Mouse (Mus musculus): ENCODE data around the gene Srr.

The Srr gene

DNA sequence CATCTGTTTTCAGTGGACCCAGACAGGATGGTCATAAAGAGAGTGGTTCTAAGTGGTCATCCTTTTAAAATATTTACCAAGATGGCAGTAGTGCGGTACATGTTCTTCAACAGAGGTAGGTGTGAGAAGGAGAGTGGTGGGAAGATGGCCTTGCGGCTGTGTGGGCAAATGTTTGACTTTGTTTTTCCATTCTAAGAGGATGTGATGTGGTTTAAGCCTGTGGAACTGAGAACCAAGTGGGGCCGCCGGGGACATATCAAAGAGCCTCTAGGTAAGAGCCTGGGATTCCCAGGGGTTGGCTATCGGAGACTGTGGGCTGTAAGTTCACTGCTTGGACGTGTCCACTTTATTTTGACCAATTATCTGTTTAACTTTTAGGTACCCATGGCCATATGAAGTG is 17.9 kb downstream of the Srr start:
- DNase-seq (ENCODE audit: low spot score in 2 of 2), result no peak

DNA sequence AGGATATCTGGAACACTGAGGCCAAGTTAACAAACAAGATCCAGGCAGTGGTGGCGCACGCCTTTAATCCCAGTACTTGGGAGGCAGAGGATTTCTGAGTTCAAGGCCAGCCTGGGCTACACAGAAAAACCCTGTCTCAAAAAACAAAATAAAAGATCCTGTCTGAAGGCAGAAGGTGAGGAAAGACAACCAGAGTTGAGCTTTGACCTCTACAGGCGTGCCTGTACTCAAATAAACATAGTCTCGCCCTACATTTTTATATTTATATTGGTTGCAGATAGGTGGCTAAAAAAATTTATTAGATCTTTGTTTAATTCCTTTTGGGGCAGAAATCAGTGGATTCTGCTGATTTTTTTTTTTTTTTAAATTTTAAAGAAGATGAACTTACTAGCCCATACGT is 23.3 kb downstream of the Srr start:
- no peak for DNase-seq (ENCODE audit: low spot score in 2 of 2)

DNA sequence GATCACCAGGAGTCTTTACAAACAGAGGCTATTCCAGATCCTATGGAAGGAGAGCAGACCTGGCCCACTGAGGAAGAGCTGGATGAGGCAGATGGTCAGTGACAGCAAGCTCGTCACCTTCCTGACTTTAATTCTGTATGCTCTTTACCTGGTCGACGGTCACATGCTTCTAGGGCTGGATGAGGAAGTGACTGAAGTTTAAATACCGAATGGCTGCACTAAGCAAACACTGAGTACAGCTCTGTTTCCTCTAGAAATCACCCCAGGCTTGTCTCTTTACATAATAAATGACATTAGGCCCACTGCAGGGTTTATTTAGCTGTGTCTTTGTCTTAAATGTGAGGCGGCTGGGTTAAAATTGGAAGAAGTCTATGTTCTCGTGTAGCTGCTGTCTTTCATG is 24.2 kb downstream of the Srr start:
- DNase-seq (ENCODE audit: low spot score in 2 of 2), result no peak

DNA sequence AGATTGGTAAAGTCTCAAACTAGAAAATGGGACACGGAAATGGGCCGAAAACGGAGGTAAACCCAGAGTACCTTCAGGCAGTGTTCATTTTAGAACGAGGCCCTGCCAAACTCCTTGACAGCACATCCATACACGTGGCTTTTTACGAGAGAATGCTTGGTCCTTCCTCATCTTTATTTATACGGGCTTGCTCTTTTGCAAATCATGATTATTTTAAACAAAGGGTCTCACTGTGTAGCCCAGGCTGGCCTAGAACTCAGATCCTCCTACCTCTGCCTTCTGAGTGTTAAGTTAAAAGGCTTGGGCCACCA is 27.3 kb downstream of the Srr start:
- DNase-seq (ENCODE audit: low spot score in 2 of 2), result no peak

DNA sequence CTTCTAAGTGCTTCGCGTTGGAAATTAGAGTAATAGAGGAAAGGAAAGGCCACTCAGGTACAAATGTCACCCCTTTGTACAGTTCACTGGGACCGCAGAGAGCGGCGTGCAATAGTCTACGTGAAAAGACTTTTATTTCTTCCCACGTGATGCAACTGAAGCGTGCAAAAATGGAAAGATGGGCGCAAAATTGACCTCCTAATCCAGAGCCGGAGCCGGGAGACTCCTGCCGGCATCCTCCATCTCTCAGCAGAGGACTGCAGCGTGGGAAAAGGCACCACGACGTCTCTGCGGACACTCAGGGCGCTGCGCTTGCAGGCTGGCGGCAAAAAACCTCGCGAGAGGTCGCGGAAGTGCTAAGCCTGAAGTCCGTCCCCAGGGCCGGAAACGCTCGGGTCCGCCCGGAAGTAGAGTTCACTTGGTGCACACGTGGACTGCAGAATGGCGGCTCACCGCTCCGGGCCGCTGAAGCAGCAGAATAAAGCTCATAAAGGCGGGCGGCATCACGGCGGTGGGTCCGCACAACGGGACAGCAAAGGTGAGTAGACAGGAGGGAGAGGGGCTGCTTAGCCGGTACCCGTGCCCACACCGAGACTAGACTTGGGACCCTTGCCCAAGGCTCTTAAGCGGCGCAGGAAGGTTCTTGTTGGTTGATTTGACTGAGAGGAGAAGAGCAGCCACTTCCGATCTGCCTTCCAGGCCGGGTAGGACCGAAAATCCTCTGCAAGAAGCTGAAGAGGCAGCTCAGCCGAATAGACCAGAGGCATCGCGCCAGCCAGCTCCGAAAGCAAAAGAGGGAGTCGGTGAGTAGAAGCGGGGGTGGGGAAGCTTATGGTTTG is 27.9 kb downstream of the Srr start, which contains the start of gene Tsr1:
Gene Tsr1 (plus strand): TSS at position 394 of the 839 bp plus-strand sequence.
- peak; percentile 72 to 82 for DNase-seq (ENCODE audit: low spot score in 2 of 2)

DNA sequence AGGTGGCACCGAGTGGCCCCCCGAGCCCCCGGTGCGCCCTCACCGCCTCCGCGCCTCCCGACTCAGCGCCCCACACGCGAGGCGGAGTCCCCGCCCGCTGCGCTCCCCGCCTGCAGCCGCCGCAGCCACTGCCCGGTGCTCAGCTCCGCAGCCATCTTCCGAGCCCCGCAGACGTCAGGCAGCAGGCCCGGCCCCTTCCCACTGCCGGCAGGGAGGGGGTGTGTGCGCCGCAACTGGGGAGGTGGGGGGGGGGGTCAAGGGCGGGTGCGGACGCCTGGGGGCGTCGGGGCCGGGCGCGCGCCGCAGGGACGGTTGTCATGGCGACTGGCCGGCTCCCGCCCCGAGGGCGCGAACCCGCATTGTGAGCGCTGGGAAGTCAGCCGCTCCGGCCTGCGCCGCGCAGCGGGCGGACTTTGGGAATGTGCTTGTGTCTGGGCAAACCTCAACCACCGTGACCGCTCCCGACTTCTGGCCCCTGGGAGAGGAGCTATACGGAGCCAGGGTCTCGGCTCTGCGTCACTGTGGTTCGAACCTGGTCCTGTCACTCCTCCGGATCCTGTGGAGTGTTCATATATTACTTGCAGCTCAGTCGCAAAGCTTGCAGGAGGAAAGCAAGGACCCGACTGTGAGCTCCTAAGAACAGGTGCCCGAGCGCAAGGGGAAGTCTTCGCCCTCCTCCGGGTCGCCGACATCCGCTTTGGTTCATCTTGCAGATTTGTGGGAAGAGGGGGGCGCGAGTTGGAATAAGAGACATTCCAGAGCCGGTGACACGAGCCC is 28.7 kb downstream of the Srr start, which contains the start of gene Sgsm2:
Gene Sgsm2 (minus strand): TSS at position 160 of the 777 bp plus-strand sequence.
- peak; percentile 41 to 52 for DNase-seq (ENCODE audit: low spot score in 2 of 2)

DNA sequence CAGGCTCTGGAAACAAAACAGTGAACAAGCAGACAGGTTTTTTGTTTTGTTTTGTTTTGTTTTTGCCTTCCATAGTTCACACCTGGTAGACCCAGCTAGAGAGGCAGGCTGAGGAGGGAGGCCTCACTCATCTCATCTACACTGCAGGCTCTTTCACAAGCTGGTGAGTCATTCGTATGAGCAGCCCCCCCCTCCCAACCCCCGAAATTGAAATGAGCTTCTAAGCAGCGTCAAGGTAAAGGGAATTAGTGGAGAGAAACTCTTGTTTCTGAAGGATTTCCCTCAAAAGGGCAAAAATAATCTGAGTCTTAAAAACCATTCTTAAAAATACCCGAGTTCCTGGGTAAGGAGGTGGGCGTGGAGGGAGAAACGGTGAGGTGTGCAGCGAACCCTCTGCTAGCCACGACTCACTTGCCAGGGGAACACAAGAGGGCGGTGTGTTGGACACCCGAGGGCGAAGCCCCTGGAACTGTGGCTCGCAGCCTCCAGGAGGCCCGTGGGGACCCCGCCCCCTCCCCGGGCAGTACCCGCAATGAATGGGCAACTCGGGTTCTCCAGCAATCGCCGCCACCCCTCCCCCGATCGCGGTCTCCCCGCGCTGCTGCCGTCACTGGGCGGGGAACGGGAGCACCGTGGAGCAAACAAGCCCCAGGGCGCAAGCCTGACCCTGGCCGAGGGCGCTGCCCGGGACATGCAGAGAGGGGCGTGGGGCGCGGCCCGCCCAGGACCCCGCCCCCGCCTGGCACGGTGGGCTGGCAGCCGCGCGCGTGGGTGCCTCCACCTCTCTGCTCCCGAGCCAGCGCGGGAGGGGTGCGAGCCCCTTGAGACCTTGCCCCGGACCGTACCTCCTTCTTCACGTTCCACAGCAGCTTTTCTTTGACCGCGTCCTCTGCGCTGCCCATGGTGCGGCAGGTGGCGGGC is 29.5 kb downstream of the Srr start:
- peak; percentile 43 to 49 for DNase-seq (ENCODE audit: low spot score in 2 of 2)

DNA sequence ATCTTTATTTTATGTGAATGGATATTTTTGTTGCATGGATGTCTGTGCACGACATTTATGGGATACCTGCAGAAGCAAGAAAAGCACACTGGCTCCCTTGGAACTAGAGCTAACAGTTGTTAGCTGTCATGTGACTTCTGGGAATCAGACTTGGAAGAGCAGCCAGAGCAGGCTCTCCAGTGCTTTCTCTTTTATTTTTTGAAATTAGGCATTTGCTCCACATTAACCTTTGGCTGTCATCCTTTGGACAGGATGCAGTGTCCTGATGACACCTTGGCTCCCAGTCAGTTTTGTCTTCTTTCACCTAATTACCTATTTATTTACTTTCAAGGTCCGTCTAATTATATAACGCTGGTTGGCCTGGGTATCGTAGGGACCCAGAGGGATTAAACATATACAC is 31.1 kb downstream of the Srr start:
- DNase-seq (ENCODE audit: low spot score in 2 of 2), result no peak

DNA sequence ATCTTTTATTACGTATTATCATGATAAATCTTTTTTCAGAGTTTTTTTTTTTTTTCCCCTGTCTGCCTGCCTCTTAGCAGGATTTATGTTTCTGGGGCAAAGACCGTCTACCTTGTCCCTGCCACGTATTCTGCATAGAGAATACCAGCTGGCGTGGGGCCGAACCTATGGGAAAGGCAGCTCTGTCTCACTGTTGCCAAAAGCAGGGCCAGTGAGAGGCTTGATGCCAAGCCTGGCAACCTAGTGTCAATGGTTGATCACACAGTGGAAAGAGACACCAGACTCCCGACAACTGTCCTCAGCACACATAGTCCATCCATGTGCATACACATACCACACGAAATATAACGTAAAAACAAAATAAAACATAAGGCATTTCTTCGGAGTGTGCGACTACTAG is 42.6 kb downstream of the Srr start:
- DNase-seq (ENCODE audit: low spot score in 2 of 2), result no peak

DNA sequence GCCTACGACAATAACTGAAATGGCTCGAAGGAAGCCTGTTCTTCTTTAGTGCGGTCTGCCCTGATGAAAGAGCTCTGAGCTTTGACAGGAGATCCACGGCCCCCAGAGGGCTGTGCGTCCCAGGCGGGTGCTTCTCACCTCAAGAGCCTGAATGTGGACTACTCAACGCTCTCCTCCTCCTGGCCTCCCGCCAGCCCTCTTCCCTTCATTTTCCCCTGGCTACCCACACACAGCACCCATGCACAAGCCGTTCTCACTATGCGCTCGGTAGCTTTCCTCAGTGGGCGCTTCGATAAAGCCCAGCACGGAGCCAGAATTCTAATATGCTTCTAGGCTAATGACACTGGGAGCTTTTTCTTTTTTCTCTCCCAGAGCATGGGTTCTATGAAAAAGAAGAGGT is 43.8 kb downstream of the Srr start:
- DNase-seq (ENCODE audit: low spot score in 2 of 2), result peak in 1 of 2 experiments; percentile 29

DNA sequence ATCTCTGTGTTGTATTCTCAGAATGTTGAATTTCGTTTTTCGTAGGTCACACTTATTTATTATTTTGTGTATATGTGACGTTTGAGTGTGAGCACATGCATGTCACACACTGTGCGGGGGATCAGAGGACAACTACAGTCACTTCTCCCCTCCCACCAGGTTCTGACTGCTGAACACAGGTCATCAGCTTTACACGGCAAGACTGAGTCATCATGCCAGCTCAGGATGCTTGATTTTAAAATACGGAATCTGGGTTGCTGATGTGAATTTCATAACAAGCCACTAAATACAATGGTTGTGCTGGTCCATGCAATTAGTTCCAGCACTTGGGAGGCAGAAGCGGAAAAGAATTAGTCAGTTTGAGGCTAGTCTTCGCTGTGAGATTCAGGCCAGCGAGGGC is 44.7 kb downstream of the Srr start:
- DNase-seq (ENCODE audit: low spot score in 2 of 2), result no peak

DNA sequence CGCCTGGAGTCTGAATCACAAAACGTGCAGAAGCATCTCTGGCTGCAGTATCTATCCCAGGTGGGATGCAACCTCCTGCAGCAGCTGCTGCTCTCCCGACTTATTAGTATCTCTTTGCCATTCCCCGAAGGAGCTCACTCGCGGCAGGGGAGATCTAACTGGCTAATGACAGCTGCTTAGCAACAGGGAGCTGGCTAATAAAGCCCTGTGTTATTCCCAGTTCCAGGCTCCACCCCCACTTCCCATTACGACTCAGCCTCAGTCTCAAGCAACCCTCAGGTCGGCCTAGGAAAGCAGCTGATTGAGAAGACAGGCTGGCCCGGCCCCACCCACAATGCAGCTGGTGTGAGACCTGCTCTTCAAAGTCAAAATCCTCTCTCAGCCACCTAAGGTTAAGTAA is 48.9 kb downstream of the Srr start:
- DNase-seq (ENCODE audit: low spot score in 2 of 2), result peak; percentile 30 to 36

DNA sequence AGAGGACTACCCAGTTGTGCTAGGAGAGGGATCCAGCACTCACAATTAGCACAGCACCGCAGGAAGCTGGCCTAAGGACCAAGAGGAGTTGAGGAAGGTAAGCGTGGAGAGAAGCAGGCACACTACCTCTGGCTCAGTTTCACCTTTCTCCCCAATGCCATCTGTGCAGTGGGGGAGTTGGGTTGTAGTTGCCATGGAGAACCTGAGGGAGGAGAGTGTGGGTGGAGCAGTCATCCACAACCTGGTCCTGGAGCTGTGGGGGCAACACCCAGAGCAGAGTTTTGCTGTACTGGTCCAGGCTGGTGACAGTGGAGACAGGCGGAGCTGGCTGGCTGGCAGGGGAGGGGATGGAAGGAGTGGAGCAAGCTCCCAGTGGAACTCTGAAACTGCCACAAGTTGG is 51.1 kb downstream of the Srr start:
- DNase-seq (ENCODE audit: low spot score in 2 of 2), result no peak

DNA sequence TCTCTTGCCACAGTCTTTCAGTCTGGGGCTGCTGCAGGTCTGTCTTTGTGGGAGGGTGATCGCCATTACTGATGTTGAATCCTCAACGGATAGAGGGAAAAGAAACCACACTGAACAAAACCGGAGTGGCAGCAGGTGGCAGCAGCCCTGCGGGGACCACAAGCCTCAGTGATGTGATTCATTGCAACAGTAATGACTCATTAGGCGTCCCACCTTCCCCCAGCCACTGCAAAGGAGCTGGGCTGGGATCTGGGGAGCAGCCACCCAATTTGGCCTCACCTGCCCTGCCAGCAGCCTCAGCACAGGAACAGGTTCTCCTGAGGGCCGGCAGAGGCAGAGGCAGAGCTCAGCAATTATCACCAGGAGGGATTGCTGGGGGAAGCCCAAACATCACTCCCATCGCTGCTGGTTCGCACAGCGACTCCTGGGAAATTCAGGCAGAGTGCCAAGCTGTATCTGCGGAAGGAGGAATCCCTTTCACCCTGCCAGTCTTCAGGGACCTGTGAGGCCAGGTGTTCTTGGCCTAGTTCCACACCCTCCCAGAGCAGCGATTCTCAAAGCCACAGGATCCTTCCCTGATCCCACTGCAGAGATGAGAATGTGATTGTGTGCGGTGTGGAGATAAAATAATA is 54.6 kb downstream of the Srr start:
- DNase-seq (ENCODE audit: low spot score in 2 of 2), result peak; percentile 27 to 61

DNA sequence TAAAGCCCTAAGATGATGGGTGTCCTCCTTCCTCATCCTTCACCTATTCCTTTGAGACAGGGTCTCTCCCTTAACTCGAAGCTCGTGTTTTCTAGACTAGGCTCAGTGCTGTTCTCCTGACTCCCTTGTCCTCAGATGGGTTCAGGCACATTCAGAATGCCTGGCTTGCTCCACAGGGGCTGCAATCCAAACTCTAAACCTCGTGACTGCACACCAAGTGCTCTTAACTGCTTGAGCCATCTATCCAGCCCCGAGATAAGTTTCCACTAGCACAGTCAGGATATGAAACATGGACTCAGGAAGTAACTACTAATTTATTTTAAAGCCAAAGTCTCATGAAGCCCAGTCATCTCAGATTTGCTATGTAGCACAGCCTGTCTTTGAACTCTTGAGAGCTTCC is 55.2 kb downstream of the Srr start:
- no peak for DNase-seq (ENCODE audit: low spot score in 2 of 2)

DNA sequence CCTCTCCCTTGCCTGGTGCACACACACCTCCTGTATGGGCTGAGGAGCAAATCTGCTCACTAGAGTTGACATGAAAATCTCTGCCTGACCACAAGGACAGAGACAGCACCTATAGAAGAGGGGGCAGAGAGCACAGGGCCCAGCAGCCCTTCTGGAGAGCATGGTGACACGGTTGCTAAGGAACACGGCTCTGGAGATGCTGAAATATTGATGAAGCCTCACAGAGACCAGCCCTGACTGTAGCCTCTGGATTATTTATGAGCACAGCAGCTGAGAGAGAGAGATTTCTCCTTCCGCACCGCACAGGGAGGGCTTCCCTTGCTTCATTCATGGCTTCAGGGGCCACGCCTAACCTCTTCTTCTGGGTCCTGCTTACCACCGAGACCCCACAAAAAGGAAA is 56.1 kb downstream of the Srr start:
- DNase-seq (ENCODE audit: low spot score in 2 of 2), result no peak

DNA sequence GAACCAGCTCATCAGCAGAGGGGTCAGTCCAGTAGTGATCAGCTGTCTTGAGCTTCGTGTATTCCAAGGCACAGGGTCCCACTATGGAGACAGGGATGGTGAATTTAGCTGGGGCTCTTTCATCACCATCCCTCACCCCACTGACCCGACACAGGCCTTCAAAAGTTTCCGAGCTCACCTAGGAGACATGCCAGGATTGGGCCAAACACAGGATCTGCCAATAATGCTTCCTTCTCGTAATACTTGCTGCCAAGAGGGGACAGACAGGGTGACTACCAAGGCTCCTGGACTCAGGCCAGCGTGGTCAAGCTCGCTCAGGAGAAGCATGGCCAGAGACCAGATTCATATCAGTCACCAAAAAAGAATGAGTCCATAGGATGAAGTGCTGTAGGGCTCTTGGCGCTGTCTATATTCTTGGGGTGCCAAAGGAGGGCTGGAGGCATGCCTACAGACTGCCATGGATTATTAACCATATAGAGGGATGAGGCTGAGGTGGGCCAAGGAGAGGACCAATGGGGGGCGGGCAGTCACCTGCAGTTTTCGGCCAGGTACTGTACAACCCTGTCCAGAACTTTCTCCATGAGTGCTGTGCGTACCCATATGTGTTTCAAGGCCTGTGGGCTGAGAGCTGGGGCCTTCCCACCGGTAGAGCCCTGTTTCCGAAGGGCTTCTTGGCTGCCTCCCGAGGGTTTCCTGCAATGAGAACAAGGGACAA is 57.5 kb downstream of the Srr start:
- no peak for DNase-seq (ENCODE audit: low spot score in 2 of 2)

DNA sequence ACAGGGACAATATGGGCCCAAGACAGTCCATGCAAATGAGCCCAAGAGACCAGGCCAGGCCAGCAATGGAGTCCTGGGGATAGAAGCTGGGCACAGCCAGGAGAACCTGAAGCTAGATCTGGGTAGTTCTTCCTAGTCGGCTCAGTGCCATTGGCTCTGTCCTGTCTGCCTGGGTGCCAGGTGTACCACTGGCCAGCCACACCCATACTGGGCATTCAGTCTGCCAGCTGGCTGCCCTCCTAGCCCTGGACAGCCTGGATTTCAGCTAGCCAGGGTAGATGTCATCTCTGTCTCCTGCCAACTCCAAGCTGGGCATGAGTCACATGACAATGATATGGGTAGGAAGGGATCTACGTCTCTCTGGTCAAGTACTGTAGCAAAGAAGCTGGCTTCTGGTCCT is 58.6 kb downstream of the Srr start:
- no peak for DNase-seq (ENCODE audit: low spot score in 2 of 2)

DNA sequence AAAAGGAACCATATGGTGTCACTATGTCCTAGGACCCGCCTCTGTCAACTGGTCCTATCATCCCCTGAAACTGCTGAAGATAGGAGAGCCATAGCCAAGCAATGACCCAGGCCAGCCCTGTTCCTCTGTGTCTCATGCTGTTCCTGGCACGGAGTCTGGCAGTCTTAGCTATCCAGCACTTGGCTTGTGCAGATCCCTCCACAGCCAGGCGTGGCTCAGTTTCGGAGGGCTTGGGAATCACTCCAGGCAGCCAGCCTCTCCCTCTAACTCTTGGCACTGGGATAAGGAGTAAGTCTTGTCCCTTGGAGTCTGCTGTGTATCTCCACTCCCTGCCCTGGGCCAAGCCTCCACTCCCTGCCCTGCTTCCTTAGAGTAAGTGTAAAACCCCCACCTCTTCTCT is 59.1 kb downstream of the Srr start:
- no peak for DNase-seq (ENCODE audit: low spot score in 2 of 2)

DNA sequence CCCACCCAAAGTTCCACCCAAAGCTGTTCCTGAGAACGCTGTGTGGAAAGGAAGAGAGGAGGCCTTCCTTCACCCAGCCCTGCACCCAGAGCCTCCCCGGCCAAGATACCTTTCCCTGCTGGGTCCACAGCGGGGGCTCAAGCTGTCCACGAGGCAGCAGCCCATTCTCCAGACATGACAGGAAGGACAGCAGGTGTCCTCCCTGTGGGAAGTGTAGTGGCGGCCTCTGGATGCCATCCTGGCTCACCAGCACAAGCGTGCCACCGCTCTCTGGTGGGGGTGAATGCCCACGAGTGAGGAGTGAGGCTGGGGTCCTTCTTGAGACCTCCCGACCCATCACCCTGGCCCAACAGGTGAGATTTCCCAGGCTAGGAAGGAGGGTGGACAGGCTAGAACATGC is 60.5 kb downstream of the Srr start:
- no peak for DNase-seq (ENCODE audit: low spot score in 2 of 2)

DNA sequence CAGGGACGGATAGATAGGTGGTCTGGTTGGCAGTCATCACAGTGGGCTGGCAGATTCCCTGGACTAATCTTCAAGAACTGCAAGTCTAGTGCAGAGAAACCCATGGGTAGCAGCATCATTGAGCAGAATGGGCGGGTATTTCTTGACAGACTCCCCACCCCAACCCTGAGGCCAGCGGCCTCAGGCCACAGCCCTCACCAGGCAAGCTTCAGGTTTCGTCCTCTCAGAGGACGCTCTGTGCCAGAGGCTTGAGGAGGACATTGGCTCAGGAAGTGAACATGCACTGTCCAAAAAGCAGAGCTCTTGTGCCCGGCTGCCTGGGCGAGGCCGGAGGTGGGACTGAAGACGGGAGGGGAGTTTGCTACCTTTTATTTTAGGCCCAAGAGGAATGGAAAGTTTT is 61.3 kb downstream of the Srr start:
- DNase-seq (ENCODE audit: low spot score in 2 of 2), result no peak
